Mouse (Mus musculus) liver, embryonic 12.5 days (tissue): ENCODE measurements around the gene Plcd3. TPM values are rescaled to one million over a fixed set of nuclear protein-coding genes. Genes with fewer than 3 reads are reported as not detected.

Experiments
- ATAC-seq: fragments of 200-750 bp; cut with Nextera tagmentation; 2 replicates; pipeline ENCODE4 v1.8.0; 2017; ENCODE audit warnings: moderate number of reproducible peaks, mild to moderate bottlenecking, moderate library complexity
- H3K27ac ChIP-seq: fragments of 300-500 bp; sonication (generic); 2 replicates; pipeline ENCODE4 v1.5.1; 2016; ENCODE audit warnings: mild to moderate bottlenecking
- H3K27me3 ChIP-seq: fragments of 300-500 bp; sonication (generic); replicated peaks from 2 replicates; pipeline ENCODE4 v1.6.1; 2016; ENCODE audit warnings: mild to moderate bottlenecking, moderate library complexity
- H3K36me3 ChIP-seq: fragments of 300-500 bp; sonication (generic); 2 replicates; pipeline ENCODE4 v1.6.1; 2016; ENCODE audit warnings: mild to moderate bottlenecking, moderate library complexity
- H3K4me1 ChIP-seq: fragments of 300-500 bp; sonication (generic); 2 replicates; pipeline ENCODE4 v1.6.1; 2016
- H3K4me2 ChIP-seq: fragments of 300-500 bp; sonication (generic); 2 replicates; pipeline ENCODE4 v1.6.1; 2016; ENCODE audit warnings: mild to moderate bottlenecking, moderate library complexity
- H3K4me3 ChIP-seq: fragments of 300-500 bp; sonication (generic); 2 replicates; pipeline ENCODE4 v1.5.1; 2016; ENCODE audit warnings: mild to moderate bottlenecking, moderate library complexity
- H3K9ac ChIP-seq: fragments of 300-500 bp; sonication (generic); 2 replicates; pipeline ENCODE4 v1.6.1; 2016; ENCODE audit warnings: mild to moderate bottlenecking, moderate library complexity
- H3K9me3 ChIP-seq: fragments of 300-500 bp; sonication (generic); replicated peaks from 2 replicates; pipeline ENCODE4 v1.6.1; 2016; ENCODE audit warnings: mild to moderate bottlenecking, moderate library complexity
- WGBS: fragments of 180-500 bp; shearing (Covaris S2); methylation state at CpG from one replicate; pipeline ENCODE4 v1.1.7; 2016; ENCODE audit not compliant: insufficient replicate concordance; 5-methylcytosine and 5-hydroxymethylcytosine counted together
- polyA plus RNA-seq: library from polyadenylated mRNA; unstranded; fragments of >200 nt; fragmentation: Nextera tagmentation; extraction: Ambion mirVana; gene quantifications from 2 replicates; pipeline ENCODE4 v1.2.1, GENCODE M21; 2016

Gene Plcd3
- polyA plus RNA-seq, 1 experiment from 2014 or later, result 0.79 TPM

DNA sequence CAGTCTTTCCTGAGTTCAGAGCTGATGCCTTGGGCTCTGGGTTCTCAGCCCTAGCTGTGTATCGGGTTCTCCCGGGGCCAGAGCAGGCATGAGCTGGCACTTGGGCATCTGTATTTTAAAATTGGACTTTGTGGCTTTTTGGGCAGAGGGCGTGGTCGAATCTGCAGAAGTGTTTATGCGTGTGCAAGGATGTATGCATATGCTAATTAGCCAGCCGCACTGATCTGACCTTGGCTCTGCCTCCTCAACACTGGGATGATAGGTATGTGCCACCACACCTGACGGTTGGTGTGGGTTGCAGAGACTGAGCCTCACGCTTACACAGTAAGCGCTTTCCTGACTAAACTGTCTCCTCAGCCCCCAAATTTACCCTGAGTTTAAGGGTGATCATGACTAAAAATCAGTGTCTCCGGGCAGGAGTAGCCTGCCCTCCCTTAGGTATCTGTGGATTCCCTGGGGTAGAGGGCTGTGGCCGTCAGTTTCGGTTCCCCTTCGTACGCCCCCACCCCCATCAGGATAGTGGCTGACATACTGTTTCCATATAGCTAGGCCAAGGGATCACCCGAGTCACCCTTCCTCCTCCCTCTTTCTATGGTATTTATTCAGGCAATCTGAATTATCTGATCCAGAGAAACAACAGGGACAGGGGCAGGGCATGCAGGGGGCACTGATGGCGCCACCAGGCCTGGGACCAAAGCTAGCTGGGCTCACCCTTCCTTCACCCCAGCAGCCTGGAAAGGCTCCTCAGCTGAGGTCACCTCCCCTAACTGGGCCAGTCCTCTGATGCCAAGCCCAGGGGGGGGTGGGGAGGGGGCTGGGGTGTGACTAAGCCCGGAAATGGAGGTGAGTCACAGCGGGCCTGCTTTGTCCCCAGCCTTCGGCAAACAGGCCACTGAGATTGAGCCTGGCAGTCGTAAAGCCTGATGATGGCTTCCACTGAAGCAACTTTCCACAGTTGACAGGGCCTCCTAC lies 7.3 kb downstream of the Plcd3 start:
- H3K9me3 ChIP-seq, result no peaks in the 10 kb centered on the region
- no peak for ATAC-seq
- H3K27ac ChIP-seq, result no peak overlapping the region
- peaks cover 42% of the 10 kb centered on the region for H3K27me3 ChIP-seq
- H3K9ac ChIP-seq, result no peak overlapping the region
- no peak overlapping the region for H3K4me3 ChIP-seq
- H3K36me3 ChIP-seq, result no peaks in the 10 kb centered on the region
- H3K4me2 ChIP-seq, result no peak overlapping the region
- H3K4me1 ChIP-seq, result peaks cover 20% of the 10 kb centered on the region
- WGBS, result 52% methylated on average over 20 of the region's 20 CpGs

GRCm38 (mm10) chr11:103093306-103093705 lies 8.2 kb downstream of the Plcd3 start:
- peaks cover 34% of the 10 kb centered on the region for H3K27me3 ChIP-seq
- no peaks in the 10 kb centered on the region for H3K36me3 ChIP-seq
- no peak overlapping the region for H3K9ac ChIP-seq
- no peak overlapping the region for H3K4me3 ChIP-seq
- H3K9me3 ChIP-seq, result no peaks in the 10 kb centered on the region
- H3K4me2 ChIP-seq, result no peak overlapping the region
- H3K27ac ChIP-seq, result no peak overlapping the region
- 72% methylated on average over 7 of the region's 7 CpGs for WGBS
- H3K4me1 ChIP-seq, result peaks cover 20% of the 10 kb centered on the region
- ATAC-seq, result no peak

DNA sequence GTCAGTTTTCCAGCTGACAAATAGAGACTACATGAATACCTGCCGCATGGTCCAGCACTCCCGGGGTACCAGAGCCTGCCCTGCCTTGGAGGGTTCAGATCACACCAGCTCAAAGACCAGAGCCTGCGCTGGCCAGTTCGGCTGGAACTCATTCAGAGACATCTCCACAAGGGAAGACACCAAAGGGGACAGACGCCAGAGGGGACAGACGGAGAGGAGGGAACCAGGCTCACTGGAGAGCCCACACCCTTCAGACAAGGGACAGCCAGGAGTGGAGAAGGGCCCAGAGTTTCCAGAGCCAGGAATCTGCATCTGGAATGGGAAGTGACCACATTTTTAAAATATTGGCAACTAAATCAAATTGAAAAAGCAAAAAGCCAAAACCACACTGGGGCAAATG lies 19.8 kb downstream of the Plcd3 start:
- Histone ChIP-seq H3K36me3 (no peaks in the 10 kb centered on the region), H3K27ac (no peak overlapping the region), H3K4me2 (no peak overlapping the region), H3K9me3 (no peaks in the 10 kb centered on the region), H3K9ac (no peak overlapping the region), H3K4me1 (peaks cover 8% of the 10 kb centered on the region), H3K27me3 (peaks cover 61% of the 10 kb centered on the region), H3K4me3 (no peak overlapping the region)
- no peak for ATAC-seq
- WGBS, result 59% methylated on average over 6 of the region's 6 CpGs

DNA sequence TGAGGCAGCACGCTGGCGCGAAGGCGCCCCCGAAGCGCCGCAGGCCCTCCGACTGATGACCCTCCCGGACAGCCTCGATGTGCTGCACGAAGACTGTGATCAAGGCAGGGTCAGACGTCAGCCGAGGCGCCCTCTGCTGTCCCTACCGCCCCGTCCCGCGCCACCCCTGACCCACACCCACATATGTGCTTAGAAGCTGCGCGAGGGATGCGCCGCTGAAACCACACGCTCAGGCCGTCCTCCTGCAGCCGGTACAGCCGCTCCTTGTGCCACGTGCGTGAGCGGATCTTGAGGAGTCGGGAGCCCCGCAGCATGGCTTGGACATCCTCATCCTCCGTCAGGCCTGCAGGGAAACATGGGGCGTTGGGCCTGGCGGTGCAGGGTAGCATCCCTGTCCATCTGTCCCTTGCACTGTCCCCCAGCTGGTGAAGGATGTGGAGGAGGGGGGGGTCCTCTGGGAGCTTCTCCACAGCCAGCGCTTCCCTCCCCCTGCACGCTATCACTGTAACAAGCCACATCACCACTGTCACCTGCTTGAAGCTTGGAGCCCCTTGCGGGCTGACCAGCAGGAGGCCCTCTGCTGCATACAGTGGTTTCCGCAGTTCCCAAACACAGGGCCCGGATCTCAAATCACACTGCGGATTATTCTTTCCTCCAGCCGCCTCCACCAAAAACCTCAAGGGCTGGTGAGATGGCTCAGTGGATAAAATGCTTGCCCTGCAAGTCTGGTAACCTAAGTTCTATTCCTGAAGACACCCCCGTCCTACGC lies 21.0 kb downstream of the Plcd3 start:
- peak overlapping the region; percentile 22 for H3K9ac ChIP-seq
- ATAC-seq, result peak; percentile 42
- H3K27me3 ChIP-seq, result peaks cover 63% of the 10 kb centered on the region

GRCm38 (mm10) chr11:103078131-103078530 lies 23.3 kb downstream of the Plcd3 start:
- H3K4me2 ChIP-seq, result no peak overlapping the region

More for the DNA sequence above, 21.0 kb downstream of the Plcd3 start:
- H3K4me2 ChIP-seq, result peak overlapping the region; percentile 60
- no peaks in the 10 kb centered on the region for H3K9me3 ChIP-seq
- no peak overlapping the region for H3K27ac ChIP-seq
- peaks cover 8% of the 10 kb centered on the region for H3K4me1 ChIP-seq
- H3K4me3 ChIP-seq, result peak overlapping the region; percentile 32
- H3K36me3 ChIP-seq, result no peaks in the 10 kb centered on the region
- WGBS, result 3% methylated on average over 43 of the region's 43 CpGs

DNA sequence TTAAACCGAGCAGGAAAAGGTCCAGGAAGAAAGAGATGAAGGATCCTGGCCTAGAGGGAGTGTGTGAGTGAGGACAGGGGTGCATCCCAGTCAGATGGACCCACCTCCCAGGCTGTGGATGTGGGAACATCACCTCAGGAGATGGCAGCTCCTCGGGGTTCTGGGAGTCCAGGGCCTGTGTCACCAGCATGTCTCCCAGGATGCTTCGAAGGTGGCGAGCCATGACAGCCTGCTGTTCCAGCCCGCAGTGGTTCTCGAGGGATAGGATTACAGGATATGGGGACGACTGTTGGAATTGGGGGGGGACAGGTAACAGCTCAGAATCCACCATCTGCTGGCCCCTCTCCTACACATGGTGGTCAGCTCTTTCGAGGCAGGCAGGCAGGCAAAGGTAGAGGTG lies 24.9 kb downstream of the Plcd3 start:
- H3K9me3 ChIP-seq, result no peaks in the 10 kb centered on the region
- H3K4me2 ChIP-seq, result no peak overlapping the region
- WGBS, result 72% methylated on average over 8 of the region's 8 CpGs
- H3K27ac ChIP-seq, result no peak overlapping the region
- ATAC-seq, result no peak
- H3K4me3 ChIP-seq, result no peak overlapping the region
- H3K36me3 ChIP-seq, result 0 out of 2 replicates have a peak, but pooled peaks cover 3% of the 10 kb centered on the region
- peaks cover 50% of the 10 kb centered on the region for H3K27me3 ChIP-seq
- H3K4me1 ChIP-seq, result peaks cover 15% of the 10 kb centered on the region
- H3K9ac ChIP-seq, result no peak overlapping the region

More at GRCm38 (mm10) chr11:103078131-103078530, 23.3 kb downstream of the Plcd3 start:
- Histone ChIP-seq H3K27me3 (peaks cover 63% of the 10 kb centered on the region), H3K9me3 (no peaks in the 10 kb centered on the region), H3K4me1 (peaks cover 15% of the 10 kb centered on the region), H3K36me3 (no peaks in the 10 kb centered on the region), H3K4me3 (no peak overlapping the region), H3K9ac (no peak overlapping the region), H3K27ac (no peak overlapping the region)
- ATAC-seq, result no peak
- 79% methylated on average over 11 of the region's 11 CpGs for WGBS

DNA sequence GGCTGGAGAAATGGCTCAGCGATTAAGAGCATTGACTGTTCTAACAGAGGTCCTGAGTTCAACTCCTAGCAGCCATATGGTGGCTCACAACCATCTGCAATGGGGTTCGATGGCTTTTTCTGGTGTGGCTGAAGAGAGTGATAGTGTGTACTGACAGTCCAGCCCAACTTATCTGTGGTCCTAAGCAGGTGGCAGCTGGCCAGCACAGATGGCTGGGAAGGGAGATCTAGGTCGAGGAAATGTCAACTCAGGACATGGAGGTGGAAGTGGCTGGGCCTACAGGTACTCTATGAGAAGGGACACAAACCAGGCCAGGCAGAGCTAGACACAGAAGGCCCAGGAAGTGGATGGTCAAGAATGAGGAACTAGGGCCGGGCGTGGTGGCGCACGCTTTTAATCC lies 25.4 kb downstream of the Plcd3 start:
- Histone ChIP-seq H3K4me1 (peaks cover 15% of the 10 kb centered on the region), H3K9me3 (no peaks in the 10 kb centered on the region), H3K4me3 (no peak overlapping the region), H3K9ac (no peak overlapping the region), H3K4me2 (no peak overlapping the region), H3K36me3 (0 out of 2 replicates have a peak, but pooled peaks cover 3% of the 10 kb centered on the region), H3K27me3 (peaks cover 44% of the 10 kb centered on the region), H3K27ac (no peak overlapping the region)
- 60% methylated on average over 7 of the region's 7 CpGs for WGBS
- ATAC-seq, result no peak

DNA sequence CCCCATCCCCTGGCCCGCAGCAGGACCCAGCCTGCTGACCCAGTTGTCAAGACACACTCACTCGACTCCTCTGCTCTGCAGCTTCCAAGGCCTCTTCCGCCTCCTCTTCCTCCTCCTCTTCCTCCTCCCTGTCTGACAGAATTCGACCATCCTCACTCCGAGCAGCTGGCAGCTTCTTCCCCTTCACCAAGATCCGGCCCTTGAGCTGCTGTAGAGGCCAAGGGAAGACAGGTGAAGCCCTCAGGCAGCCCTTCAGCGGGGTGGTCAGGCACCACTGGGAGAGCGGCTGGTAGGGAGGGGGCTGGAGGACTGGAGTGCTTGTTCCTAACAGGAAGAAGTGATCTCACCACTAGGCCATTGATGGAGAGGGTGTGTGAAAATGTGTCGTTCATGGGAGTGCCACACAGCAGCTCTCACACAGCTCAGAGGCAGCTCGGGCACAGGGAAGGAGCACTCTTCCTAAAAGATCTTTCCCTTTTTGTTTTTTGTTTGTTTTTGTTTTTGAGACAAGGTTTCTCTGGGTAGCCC lies 26.6 kb downstream of the Plcd3 start:
- H3K36me3 ChIP-seq, result peaks cover 13% of the 10 kb centered on the region
- H3K9ac ChIP-seq, result no peak overlapping the region
- H3K27me3 ChIP-seq, result peaks cover 32% of the 10 kb centered on the region
- H3K4me1 ChIP-seq, result 0 out of 2 replicates have a peak, but pooled peaks cover 7% of the 10 kb centered on the region
- no peak for ATAC-seq
- H3K4me3 ChIP-seq, result no peak overlapping the region
- no peaks in the 10 kb centered on the region for H3K9me3 ChIP-seq
- WGBS, result 26% methylated on average over 10 of the region's 10 CpGs
- H3K27ac ChIP-seq, result no peak overlapping the region
- no peak overlapping the region for H3K4me2 ChIP-seq

DNA sequence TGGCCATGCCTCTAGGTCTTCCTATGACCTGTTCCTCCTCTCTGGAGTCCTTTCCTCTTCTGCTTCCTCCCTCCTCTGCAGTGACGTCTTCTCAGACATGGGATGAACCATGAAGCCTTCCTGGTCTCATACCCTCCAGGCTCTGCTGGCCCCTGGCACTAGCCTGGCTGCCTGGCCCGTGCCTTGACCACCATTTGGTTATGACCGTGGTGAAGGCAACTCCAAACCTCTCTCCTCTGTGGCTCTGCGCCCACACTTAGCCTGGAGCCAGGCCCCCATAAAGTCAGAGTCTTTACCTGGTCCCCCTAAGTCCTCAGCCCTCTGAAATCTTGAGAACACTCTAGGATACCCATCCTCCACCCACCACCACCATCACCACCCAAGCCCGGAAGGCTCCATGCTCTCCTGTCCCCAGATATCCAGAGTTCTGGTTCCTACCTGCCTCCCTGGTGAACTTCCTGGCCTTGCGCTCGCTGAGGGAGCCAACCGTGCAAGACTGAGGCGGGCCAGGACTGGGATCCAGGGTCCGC lies 27.3 kb downstream of the Plcd3 start:
- no peak overlapping the region for H3K4me2 ChIP-seq
- H3K27me3 ChIP-seq, result peaks cover 26% of the 10 kb centered on the region; the same call in 1 of the 2 replicates
- H3K9ac ChIP-seq, result no peak overlapping the region
- H3K27ac ChIP-seq, result no peak overlapping the region
- WGBS, result 58% methylated on average over 10 of the region's 10 CpGs
- no peak overlapping the region for H3K4me3 ChIP-seq
- H3K9me3 ChIP-seq, result no peaks in the 10 kb centered on the region
- ATAC-seq, result no peak
- H3K36me3 ChIP-seq, result peaks cover 20% of the 10 kb centered on the region
- 0 out of 2 replicates have a peak, but pooled peaks cover 7% of the 10 kb centered on the region for H3K4me1 ChIP-seq

- H3K36me3 ChIP-seq, result peaks cover 25% of the 10 kb centered on the region
- H3K9ac ChIP-seq, result no peak overlapping the region
- peaks cover 20% of the 10 kb centered on the region; the same call in 1 of the 2 replicates for H3K27me3 ChIP-seq
- H3K4me1 ChIP-seq, result 0 out of 2 replicates have a peak, but pooled peaks cover 7% of the 10 kb centered on the region
- H3K4me2 ChIP-seq, result no peak overlapping the region
- no peak overlapping the region for H3K4me3 ChIP-seq
- WGBS, result 81% methylated on average over 7 of the region's 7 CpGs
- H3K27ac ChIP-seq, result no peak overlapping the region
- ATAC-seq, result no peak
- H3K9me3 ChIP-seq, result no peaks in the 10 kb centered on the region
Observed at GRCm38 (mm10) chr11:103073671-103074070, 27.8 kb downstream of the Plcd3 start.

GRCm38 (mm10) chr11:103070322-103070880 lies 31.1 kb downstream of the Plcd3 start:
- WGBS, result 90% methylated on average over 10 of the region's 10 CpGs
- 0 out of 2 replicates have a peak, but pooled peaks cover 7% of the 10 kb centered on the region for H3K4me1 ChIP-seq
- no peaks in the 10 kb centered on the region for H3K9me3 ChIP-seq
- H3K4me2 ChIP-seq, result no peak overlapping the region
- peaks cover 58% of the 10 kb centered on the region for H3K36me3 ChIP-seq
- H3K27ac ChIP-seq, result no peak overlapping the region
- ATAC-seq, result no peak
- no peak overlapping the region for H3K9ac ChIP-seq
- no peaks in the 10 kb centered on the region for H3K27me3 ChIP-seq
- no peak overlapping the region for H3K4me3 ChIP-seq
